Mouse (Mus musculus): ENCODE results near the gene Rrp1b. TPM values are rescaled to one million over a fixed set of nuclear protein-coding genes. Genes with fewer than 3 reads are reported as not detected.
"Not testable (repeated sequence)": the region's sequence is repeated elsewhere in the genome, so short reads cannot be mapped to it uniquely, and the experiment has no call there.

The Rrp1b gene
- polyA plus RNA-seq, 1 experiment = 14.9 TPM

- no peak for TF ChIP-seq POLR2A (IDR thresholded peaks at IDR 0.05; ENCODE audit: extremely low read depth, insufficient read depth, low read length)
- TF ChIP-seq CTCF (IDR thresholded peaks at IDR 0.05; ENCODE audit: extremely low read depth, insufficient read depth, low read length) = no peak
- Histone ChIP-seq H3K27ac (ENCODE audit: insufficient read depth, low read length) (no peak overlapping the region), H3K4me1 (ENCODE audit: control insufficient read depth, insufficient read depth, low read length) (0 out of 2 replicates have a peak, but pooled peaks cover 2% of the 10 kb centered on the region), H3K4me3 (ENCODE audit: insufficient read depth, low read length) (no peak overlapping the region)
Measured at GRCm38 (mm10) chr17:32097676-32098075, 61.8 kb downstream of the Rrp1b start.

GRCm38 (mm10) chr17:32098905-32099304 is 63.0 kb downstream of the Rrp1b start:
- H3K4me3 ChIP-seq (ENCODE audit: insufficient read depth, low read length); H3K27ac ChIP-seq (ENCODE audit: insufficient read depth, low read length); H3K4me1 ChIP-seq (ENCODE audit: control insufficient read depth, insufficient read depth, low read length): not testable (repeated sequence)

GRCm38 (mm10) chr17:32099574-32099942 is 63.7 kb downstream of the Rrp1b start:
- H3K27ac ChIP-seq (ENCODE audit: insufficient read depth, low read length) = no peak overlapping the region
- TF ChIP-seq CTCF (IDR thresholded peaks at IDR 0.05; ENCODE audit: extremely low read depth, insufficient read depth, low read length) (no peak), POLR2A (IDR thresholded peaks at IDR 0.05; ENCODE audit: extremely low read depth, insufficient read depth, low read length) (no peak)
- H3K4me3 ChIP-seq (ENCODE audit: insufficient read depth, low read length) = peak overlapping the region; percentile 21; the same call in 1 of the 2 replicates
- 0 out of 2 replicates have a peak, but pooled peaks cover 2% of the 10 kb centered on the region for H3K4me1 ChIP-seq (ENCODE audit: control insufficient read depth, insufficient read depth, low read length)

- Histone ChIP-seq H3K4me3 (ENCODE audit: insufficient read depth, low read length) (peak overlapping the region; percentile 21), H3K27ac (ENCODE audit: insufficient read depth, low read length) (no peak overlapping the region), H3K4me1 (ENCODE audit: control insufficient read depth, insufficient read depth, low read length) (0 out of 2 replicates have a peak, but pooled peaks cover 2% of the 10 kb centered on the region)
- TF ChIP-seq CTCF (IDR thresholded peaks at IDR 0.05; ENCODE audit: extremely low read depth, insufficient read depth, low read length) (no peak), POLR2A (IDR thresholded peaks at IDR 0.05; ENCODE audit: extremely low read depth, insufficient read depth, low read length) (no peak)
Measured at GRCm38 (mm10) chr17:32099943-32100586, 64.2 kb downstream of the Rrp1b start.

GRCm38 (mm10) chr17:32103054-32103453 is 67.2 kb downstream of the Rrp1b start:
- H3K27ac ChIP-seq (ENCODE audit: insufficient read depth, low read length) = no peak overlapping the region
- 0 out of 2 replicates have a peak, but pooled peaks cover 2% of the 10 kb centered on the region for H3K4me1 ChIP-seq (ENCODE audit: control insufficient read depth, insufficient read depth, low read length)
- H3K4me3 ChIP-seq (ENCODE audit: insufficient read depth, low read length) = no peak overlapping the region
- no peak for TF ChIP-seq POLR2A (IDR thresholded peaks at IDR 0.05; ENCODE audit: extremely low read depth, insufficient read depth, low read length)
- peak; percentile 30; the same call in 1 of the 2 replicates for TF ChIP-seq CTCF (IDR thresholded peaks at IDR 0.05; ENCODE audit: extremely low read depth, insufficient read depth, low read length)

GRCm38 (mm10) chr17:32106358-32106757 is 70.5 kb downstream of the Rrp1b start:
- H3K4me3 ChIP-seq (ENCODE audit: insufficient read depth, low read length) = no peak overlapping the region
- H3K4me1 ChIP-seq (ENCODE audit: control insufficient read depth, insufficient read depth, low read length) = no peaks in the 10 kb centered on the region
- TF ChIP-seq CTCF (IDR thresholded peaks at IDR 0.05; ENCODE audit: extremely low read depth, insufficient read depth, low read length) (no peak), POLR2A (IDR thresholded peaks at IDR 0.05; ENCODE audit: extremely low read depth, insufficient read depth, low read length) (no peak)
- H3K27ac ChIP-seq (ENCODE audit: insufficient read depth, low read length) = no peak overlapping the region

GRCm38 (mm10) chr17:32107877-32108276 is 72.0 kb downstream of the Rrp1b start:
- Histone ChIP-seq H3K4me1 (ENCODE audit: control insufficient read depth, insufficient read depth, low read length) (no peaks in the 10 kb centered on the region), H3K27ac (ENCODE audit: insufficient read depth, low read length) (no peak overlapping the region), H3K4me3 (ENCODE audit: insufficient read depth, low read length) (no peak overlapping the region)
- no peak for TF ChIP-seq CTCF (IDR thresholded peaks at IDR 0.05; ENCODE audit: extremely low read depth, insufficient read depth, low read length)
- no peak for TF ChIP-seq POLR2A (IDR thresholded peaks at IDR 0.05; ENCODE audit: extremely low read depth, insufficient read depth, low read length)

- H3K4me1 ChIP-seq (ENCODE audit: control insufficient read depth, insufficient read depth, low read length); H3K4me3 ChIP-seq (ENCODE audit: insufficient read depth, low read length); H3K27ac ChIP-seq (ENCODE audit: insufficient read depth, low read length): not testable (repeated sequence)
Measured at GRCm38 (mm10) chr17:32108320-32109011, 72.6 kb downstream of the Rrp1b start.

GRCm38 (mm10) chr17:32109201-32109940 is 73.5 kb downstream of the Rrp1b start:
- TF ChIP-seq POLR2A (IDR thresholded peaks at IDR 0.05; ENCODE audit: extremely low read depth, insufficient read depth, low read length) (no peak), CTCF (IDR thresholded peaks at IDR 0.05; ENCODE audit: extremely low read depth, insufficient read depth, low read length) (no peak)
- peaks cover under 1% of the 10 kb centered on the region; the same call in 1 of the 2 replicates for H3K4me1 ChIP-seq (ENCODE audit: control insufficient read depth, insufficient read depth, low read length)
- no peak overlapping the region for H3K27ac ChIP-seq (ENCODE audit: insufficient read depth, low read length)
- no peak overlapping the region for H3K4me3 ChIP-seq (ENCODE audit: insufficient read depth, low read length)

- TF ChIP-seq CTCF (IDR thresholded peaks at IDR 0.05; ENCODE audit: extremely low read depth, insufficient read depth, low read length) (no peak), POLR2A (IDR thresholded peaks at IDR 0.05; ENCODE audit: extremely low read depth, insufficient read depth, low read length) (no peak)
- Histone ChIP-seq H3K4me3 (ENCODE audit: insufficient read depth, low read length) (no peak overlapping the region), H3K27ac (ENCODE audit: insufficient read depth, low read length) (no peak overlapping the region), H3K4me1 (ENCODE audit: control insufficient read depth, insufficient read depth, low read length) (peaks cover 2% of the 10 kb centered on the region; the same call in 1 of the 2 replicates)
Measured at GRCm38 (mm10) chr17:32110424-32110823, 74.5 kb downstream of the Rrp1b start.

All from cortical plate, adult 2 months (tissue).